Mouse (Mus musculus) intestine, postnatal 0 days (tissue): ENCODE measurements around the gene Mast4. TPM values are rescaled to one million over a fixed set of nuclear protein-coding genes. Genes with fewer than 3 reads are reported as not detected.
A peak's percentile ranks its signal among the peaks of the same experiment; 100 is the strongest.

ENCODE experiments used
- ATAC-seq: fragments of 200-750 bp; cut with Nextera tagmentation; 2 replicates; pipeline ENCODE4 v1.8.0; 2017; ENCODE audit warnings: mild to moderate bottlenecking, moderate TSS enrichment, moderate library complexity
- H3K27ac ChIP-seq: fragments of 300-500 bp; sonication (generic); 2 replicates; pipeline ENCODE4 v1.5.1; 2014; ENCODE audit warnings: mild to moderate bottlenecking, low read depth, low read length, moderate library complexity
- H3K27me3 ChIP-seq: fragments of 300-500 bp; sonication (generic); replicated peaks from 2 replicates; pipeline ENCODE4 v1.6.1; 2014; ENCODE audit warnings: low read length, mixed read lengths; ENCODE audit not compliant: control insufficient read depth, insufficient read depth
- H3K36me3 ChIP-seq: fragments of 300-500 bp; sonication (generic); 2 replicates; pipeline ENCODE4 v1.6.1; 2014; ENCODE audit warnings: mild to moderate bottlenecking, moderate library complexity; ENCODE audit not compliant: control insufficient read depth, insufficient read depth
- H3K4me1 ChIP-seq: fragments of 300-500 bp; sonication (generic); replicated peaks from 2 replicates; pipeline ENCODE4 v1.6.1; 2014; ENCODE audit warnings: antibody characterized with exemption, low read length, mixed read lengths; ENCODE audit not compliant: control insufficient read depth, insufficient read depth
- H3K4me2 ChIP-seq: fragments of 300-500 bp; sonication (generic); replicated peaks from 2 replicates; pipeline ENCODE4 v1.6.1; 2014; ENCODE audit warnings: low read depth, mild to moderate bottlenecking, moderate library complexity
- H3K4me3 ChIP-seq: fragments of 300-500 bp; sonication (generic); 2 replicates; pipeline ENCODE4 v1.5.1; 2014; ENCODE audit warnings: low read depth, low read length
- H3K9ac ChIP-seq: fragments of 300-500 bp; sonication (generic); 2 replicates; pipeline ENCODE4 v1.6.1; 2014; ENCODE audit warnings: mild to moderate bottlenecking, low read depth, low read length
- H3K9me3 ChIP-seq: fragments of 300-500 bp; sonication (generic); 2 replicates; pipeline ENCODE4 v1.6.1; 2016; ENCODE audit warnings: mixed run types; ENCODE audit not compliant: control insufficient read depth
- CTCF ChIP-seq: sonication (generic); IDR thresholded peaks from 2 replicates; pipeline ENCODE4 v1.5.1; 2016; ENCODE audit warnings: low read depth, mild to moderate bottlenecking, control low read depth, antibody characterized with exemption, moderate library complexity
- WGBS: fragments of 180-500 bp; shearing (Covaris S2); extraction: QIAGEN DNeasy Blood & Tissue Kit; methylation state at CpG from one replicate; pipeline ENCODE4 v1.1.7; 2014; 5-methylcytosine and 5-hydroxymethylcytosine counted together
- polyA plus RNA-seq: library from polyadenylated mRNA; unstranded; fragments of >200 nt; fragmentation: Nextera tagmentation; extraction: Ambion mirVana; gene quantifications from 2 replicates; pipeline ENCODE4 v1.2.1, GENCODE M21; 2015

Gene Mast4
- polyA plus RNA-seq, 1 experiment from 2014 or later, result 6.1 TPM

DNA sequence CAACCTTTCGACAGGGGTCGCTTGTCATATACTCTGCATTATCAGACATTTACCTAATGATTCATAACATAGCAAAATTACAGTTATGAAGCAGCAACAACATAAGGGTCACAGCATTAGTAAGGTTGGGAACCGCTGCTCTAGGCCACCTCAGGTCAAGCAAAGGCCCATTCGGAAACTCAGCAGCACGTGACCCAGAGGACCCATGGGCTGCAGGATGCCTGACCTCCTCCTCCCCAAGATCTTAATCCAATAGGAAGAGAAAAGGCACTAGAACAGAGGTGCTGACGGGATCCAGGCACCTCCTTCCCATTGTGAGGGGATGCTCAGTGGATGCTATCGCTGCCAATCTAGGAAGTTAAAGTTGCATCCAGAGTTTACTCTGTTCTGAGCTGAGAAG lies 432.2 kb downstream of the Mast4 start:
- WGBS, result 90% methylated on average over 7 of the region's 7 CpGs
- H3K4me3 ChIP-seq, result no peak overlapping the region
- ATAC-seq, result no peak

DNA sequence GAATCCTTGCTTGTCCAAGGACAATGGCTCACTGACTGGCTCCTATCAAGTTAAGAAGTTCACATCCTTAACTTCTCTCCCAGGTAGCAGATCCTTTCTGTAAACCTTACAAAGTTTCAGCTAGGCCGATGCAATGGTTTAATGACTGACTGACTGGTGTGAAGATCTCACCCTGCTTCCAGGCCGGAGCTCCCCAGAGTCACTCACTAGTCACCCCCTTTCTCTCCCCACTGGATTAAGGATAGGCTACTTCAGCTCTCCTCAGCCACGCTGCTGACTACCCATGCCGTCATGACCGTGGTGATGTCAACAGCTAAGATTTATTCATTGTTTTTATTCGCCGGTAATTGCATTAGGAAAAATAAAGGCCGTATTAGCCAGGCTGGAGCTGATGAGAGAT lies 433.8 kb downstream of the Mast4 start:
- H3K9me3 ChIP-seq, result no peaks in the 10 kb centered on the region
- no peak overlapping the region for H3K27ac ChIP-seq
- H3K4me2 ChIP-seq, result no peak overlapping the region
- WGBS, result 62% methylated on average over 8 of the region's 8 CpGs
- no peak overlapping the region for H3K4me3 ChIP-seq
- H3K27me3 ChIP-seq, result no peaks in the 10 kb centered on the region
- peaks cover 15% of the 10 kb centered on the region for H3K4me1 ChIP-seq
- no peak for TF ChIP-seq CTCF
- H3K36me3 ChIP-seq, result no peaks in the 10 kb centered on the region
- no peak overlapping the region for H3K9ac ChIP-seq
- ATAC-seq, result no peak

More for the DNA sequence above, 432.2 kb downstream of the Mast4 start:
- Histone ChIP-seq H3K27ac (no peak overlapping the region), H3K4me1 (peaks cover 7% of the 10 kb centered on the region; the same call in 1 of the 2 replicates), H3K9me3 (no peaks in the 10 kb centered on the region), H3K4me2 (no peak overlapping the region), H3K27me3 (no peaks in the 10 kb centered on the region), H3K9ac (no peak overlapping the region), H3K36me3 (no peaks in the 10 kb centered on the region)
- no peak for TF ChIP-seq CTCF

DNA sequence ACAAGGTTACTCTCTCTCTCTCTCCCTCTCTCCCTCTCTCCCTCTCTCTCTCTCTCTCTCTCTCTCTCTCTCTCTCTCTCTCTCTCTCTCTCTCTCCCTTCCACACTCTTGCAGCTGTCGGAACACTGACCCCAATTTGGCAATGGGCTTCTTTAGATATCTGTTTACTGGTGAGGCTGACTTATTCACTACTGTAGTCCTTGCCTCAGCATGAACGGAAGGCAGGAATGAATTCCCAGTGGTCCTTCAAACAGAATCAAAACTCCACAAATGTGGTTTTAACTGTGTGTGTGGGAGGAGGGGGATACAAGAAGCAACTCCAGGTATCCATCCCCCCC lies 434.2 kb downstream of the Mast4 start:
- H3K4me1 ChIP-seq, result peaks cover 15% of the 10 kb centered on the region
- H3K9ac ChIP-seq, result no peak overlapping the region
- 59% methylated on average over 2 of the region's 2 CpGs for WGBS
- H3K27ac ChIP-seq, result no peak overlapping the region
- no peak overlapping the region for H3K4me3 ChIP-seq
- H3K9me3 ChIP-seq, result no peaks in the 10 kb centered on the region
- no peak overlapping the region for H3K4me2 ChIP-seq
- no peaks in the 10 kb centered on the region for H3K27me3 ChIP-seq
- TF ChIP-seq CTCF, result no peak
- ATAC-seq, result no peak
- H3K36me3 ChIP-seq, result no peaks in the 10 kb centered on the region

DNA sequence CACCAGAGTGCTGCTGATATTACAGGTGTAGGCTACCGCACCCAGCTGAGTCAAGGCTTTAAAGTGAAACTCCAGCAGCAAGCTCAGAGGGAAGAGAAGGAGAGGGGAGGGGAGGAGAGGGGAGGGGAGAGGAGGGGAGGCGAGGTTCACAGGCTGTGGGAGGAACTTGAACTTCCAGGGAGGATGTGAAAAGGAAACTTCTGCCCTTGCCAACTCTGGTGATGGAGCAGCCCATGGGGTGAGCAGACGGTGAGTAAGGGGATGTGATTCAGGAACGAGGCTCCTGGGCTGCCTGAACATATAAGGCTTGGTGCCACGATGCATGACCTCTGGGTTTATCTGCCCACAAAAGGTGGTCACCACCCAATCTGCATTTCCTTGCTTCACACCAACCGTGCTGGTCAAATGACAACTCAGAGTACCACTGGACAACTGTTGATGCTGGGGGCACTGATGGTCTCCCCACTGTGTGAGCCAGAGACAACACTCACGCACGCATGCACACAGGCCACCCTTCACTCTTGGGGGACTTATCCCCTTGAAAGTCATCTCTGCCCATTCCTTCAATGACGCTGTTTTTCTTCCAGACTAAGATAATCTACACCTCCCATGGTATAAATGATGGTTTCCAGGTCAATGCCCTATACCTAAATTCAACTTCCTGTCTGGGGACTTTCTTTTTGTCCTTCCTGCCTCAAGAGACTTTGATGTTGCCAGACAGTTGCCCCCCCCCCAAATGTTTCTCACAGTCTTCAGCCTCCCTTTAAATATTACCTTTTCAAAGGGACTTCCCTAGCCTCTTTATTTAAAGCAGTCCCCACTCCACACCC lies 434.8 kb downstream of the Mast4 start:
- Histone ChIP-seq H3K4me2 (peak overlapping the region; percentile 24; the same call in 1 of the 2 replicates), H3K27ac (no peak overlapping the region), H3K36me3 (no peaks in the 10 kb centered on the region), H3K4me3 (no peak overlapping the region), H3K27me3 (no peaks in the 10 kb centered on the region), H3K9me3 (no peaks in the 10 kb centered on the region), H3K4me1 (peaks cover 21% of the 10 kb centered on the region), H3K9ac (no peak overlapping the region)
- no peak for TF ChIP-seq CTCF
- peak; percentile 72 for ATAC-seq
- WGBS, result 66% methylated on average over 8 of the region's 9 CpGs

DNA sequence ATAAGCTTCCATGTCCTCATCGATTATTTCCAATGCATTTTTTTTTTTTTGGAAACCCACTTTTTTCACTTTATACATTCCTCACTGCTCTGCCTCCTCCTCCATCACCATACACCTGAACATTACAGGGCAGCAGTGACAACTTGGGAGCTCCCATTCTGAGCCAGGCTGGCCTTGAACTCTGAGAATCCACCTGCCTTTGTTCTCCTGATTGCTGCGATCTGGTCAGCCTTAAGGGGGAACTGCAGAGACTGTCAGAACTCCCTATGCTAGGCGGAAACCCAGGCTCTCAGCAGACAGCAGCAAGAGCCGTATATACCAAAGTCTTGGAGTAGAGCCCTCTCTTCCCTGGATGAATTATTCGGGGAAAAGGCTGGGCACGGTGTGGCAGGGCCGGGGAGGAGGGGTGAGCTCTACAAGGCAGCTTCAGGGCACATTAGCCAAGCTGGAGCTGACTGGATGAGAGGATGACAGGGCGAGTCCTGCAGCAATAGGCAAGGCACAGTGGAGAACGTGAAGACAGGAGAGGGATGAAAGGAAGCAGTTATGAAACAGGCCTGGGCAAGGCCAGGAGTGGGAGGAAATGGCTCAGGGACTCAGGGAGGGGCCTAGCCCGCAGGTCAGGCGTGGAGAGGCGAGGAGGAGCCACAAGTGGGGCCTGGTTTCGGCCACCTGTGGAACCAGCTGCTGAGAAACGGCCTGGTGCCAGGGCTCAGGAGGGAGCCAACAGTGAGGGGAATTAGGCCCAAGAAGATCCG lies 435.7 kb downstream of the Mast4 start:
- Histone ChIP-seq H3K27me3 (no peaks in the 10 kb centered on the region), H3K36me3 (no peaks in the 10 kb centered on the region), H3K4me1 (peaks cover 21% of the 10 kb centered on the region), H3K9me3 (no peaks in the 10 kb centered on the region), H3K9ac (no peak overlapping the region), H3K4me2 (peak overlapping the region; percentile 24), H3K4me3 (no peak overlapping the region), H3K27ac (peak overlapping the region; percentile 64; the same call in 1 of the 2 replicates)
- peak; percentile 62 for ATAC-seq
- TF ChIP-seq CTCF, result no peak
- WGBS, result 36% methylated on average over 15 of the region's 15 CpGs

DNA sequence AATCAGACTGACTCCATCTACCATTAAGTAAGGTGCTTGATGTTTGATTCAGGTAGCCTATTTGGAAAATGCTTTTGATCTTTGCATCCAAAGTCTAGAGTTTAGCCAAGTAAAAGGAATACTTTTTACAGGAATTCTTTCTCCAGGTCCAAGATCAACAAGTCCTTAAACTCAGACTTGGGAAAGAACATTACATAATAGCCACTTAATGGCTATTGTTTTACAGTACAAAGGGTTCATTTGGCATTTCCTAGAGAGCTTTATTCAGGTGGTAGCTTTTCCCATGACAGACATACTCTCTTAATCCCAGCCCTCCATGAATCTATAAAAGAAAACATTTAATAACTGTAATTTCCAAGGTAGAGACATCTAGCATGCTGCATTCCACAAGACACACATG lies 438.0 kb downstream of the Mast4 start:
- H3K27me3 ChIP-seq, result no peaks in the 10 kb centered on the region
- H3K4me3 ChIP-seq, result no peak overlapping the region
- TF ChIP-seq CTCF, result no peak
- no peaks in the 10 kb centered on the region for H3K36me3 ChIP-seq
- no peak overlapping the region for H3K27ac ChIP-seq
- no peak for ATAC-seq
- no peak overlapping the region for H3K9ac ChIP-seq
- H3K4me1 ChIP-seq, result peaks cover 21% of the 10 kb centered on the region
- no peak overlapping the region for H3K4me2 ChIP-seq
- no peaks in the 10 kb centered on the region for H3K9me3 ChIP-seq
